Mouse (Mus musculus) spleen, adult 18-20 months (tissue): Measurements from ENCODE around the gene Gm20498.
A peak's percentile ranks its signal among the peaks of the same experiment; 100 is the strongest.
"Not testable (repeated sequence)": the region's sequence is repeated elsewhere in the genome, so short reads cannot be mapped to it uniquely, and the experiment has no call there.

ENCODE experiments used
- DNase-seq, 2 experiments: peaks; one replicate each; pipeline ENCODE4 v3.0.0; 2022; ENCODE audit warnings: mixed read lengths in 2 of 2

Gm20498 gene

DNA sequence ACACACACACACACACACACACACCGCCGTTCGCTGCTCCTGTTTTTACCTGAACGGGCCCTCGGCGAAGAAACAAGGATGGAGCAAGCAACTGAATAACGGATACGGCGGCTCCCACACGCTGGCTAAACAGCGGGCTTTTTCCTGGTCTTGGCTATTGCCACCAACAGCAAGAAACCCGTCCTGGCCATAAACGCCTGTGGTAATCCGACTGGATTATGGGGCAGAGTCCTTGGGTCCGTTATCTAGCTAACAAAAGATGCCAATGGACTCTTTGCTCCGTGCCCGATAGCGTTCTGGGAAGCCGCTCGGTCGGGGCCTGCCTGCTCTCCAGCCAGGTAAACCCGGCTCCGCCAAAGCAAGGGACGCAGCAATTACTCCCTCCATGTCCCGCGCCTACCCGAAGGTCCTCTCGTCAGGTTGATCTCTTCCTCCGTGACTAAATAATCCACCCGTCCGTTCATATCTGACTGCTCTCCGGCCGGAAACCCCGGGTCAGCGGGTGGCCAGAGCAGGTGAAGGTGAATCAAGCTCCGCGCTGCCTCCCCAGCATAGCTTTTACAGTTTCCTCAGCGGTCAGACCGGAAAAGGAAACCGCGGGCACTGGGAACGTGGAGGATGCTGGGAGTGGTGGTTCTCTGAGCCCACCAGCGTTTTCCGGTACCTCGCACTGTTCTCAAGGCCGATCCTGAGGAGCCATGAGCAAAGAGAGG is at the start of gene Gm20498, which contains the start of gene Synj2bp:
Gene Gm20498 (minus strand): TSS at position 590 of the 713 bp plus-strand sequence.
Gene Synj2bp (minus strand): TSS at position 596 of the 713 bp plus-strand sequence.
- DNase-seq = peak; percentile 60 to 76

DNA sequence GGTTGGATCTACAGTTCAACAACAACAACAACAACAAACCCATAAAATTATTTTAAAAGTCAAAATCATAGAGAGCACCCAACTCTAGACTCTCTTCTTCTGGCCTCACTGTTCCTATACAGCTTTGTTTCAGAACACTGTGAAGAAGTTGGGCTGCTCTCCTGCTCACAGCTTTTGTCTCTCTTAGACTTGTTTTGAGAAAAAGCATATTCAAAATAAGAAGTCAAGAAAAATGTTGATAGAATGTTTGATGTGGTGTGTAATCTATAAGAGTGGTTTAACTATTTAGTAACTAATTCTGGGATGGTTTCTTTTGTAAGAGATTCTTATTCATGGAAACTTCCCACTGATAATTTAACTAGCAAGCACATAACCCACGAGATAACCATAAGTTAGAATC is 35.7 kb upstream of the Gm20498 start, which contains the start of gene Adam21:
Gene Adam21 (minus strand): TSS at position 101 of the 400 bp plus-strand sequence.
- no peak for DNase-seq

DNA sequence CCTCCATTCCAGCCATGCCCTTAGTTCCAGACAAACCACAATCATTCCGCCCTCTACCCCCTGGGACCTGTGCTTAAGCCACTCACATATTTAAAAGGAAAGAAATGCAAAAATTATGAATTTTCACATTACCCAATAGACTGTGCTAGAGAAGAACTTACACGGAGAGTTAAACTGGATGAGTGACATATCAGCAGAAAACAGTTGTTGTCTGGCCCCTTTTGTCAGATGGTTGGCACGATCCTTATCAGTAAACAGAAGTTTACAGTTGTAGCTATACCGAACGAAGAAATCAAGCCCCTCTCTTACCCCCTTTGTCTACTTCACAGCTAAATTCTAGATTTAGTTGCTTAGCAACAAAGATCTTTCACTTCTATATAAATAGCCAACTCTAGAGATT is 35.2 kb upstream of the Gm20498 start:
- no peak for DNase-seq

DNA sequence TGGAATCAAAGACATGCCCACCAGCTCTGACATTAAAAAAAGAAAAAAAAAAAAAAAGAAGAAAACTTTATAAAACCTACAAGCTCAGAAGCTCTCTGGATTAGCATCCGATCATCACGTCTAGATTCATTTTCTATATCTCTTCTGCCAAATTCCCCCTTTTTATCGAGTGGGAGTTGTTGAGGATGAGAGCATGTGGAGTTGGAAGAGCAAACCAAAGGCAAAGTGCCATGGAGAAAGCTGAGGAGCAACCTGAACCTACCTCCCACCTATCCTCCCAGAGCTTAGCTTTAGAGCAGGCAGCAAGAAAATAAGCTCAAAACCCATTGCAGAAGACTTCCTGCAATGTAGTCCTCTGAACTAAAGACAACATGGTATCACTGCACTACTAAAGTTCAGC is 31.5 kb upstream of the Gm20498 start:
- no peak for DNase-seq

DNA sequence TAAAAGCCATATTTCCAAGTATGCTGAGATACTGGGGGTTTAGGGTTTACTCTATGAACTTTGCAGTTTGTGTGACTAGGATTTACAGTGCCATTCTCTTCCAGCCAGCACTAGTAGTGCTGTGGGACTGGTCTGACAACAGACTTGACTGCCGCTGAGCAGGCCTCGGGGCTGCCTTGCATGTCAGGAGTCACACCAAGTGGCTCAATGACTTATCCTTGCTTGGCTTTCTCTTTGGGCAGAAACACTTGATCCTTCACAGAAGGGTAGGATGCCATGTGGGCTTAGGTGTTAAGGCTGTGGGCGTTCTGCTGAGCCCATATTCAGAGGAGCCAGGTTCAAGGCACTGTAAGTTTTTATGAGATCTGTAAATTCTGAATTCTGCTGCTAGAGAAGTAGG is 16.6 kb upstream of the Gm20498 start:
- no peak for DNase-seq

DNA sequence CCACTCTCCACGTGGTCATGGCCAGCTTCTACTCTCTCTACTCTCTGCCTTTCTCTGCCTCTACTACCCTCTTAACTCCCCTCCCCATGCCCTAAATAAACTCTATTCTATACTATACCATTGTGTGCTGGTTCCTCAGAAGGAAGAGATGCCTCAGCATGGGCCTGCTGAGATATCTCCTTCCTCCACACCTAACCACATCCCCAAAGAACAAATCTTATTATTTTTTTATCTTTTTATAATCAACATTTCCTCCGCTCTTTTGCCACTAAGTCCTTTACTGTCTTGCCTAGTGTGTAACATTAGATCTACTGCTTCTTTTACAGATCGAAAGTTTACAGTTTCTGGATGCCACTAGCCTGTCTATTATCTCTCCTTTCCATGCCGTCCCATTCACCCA is 14.5 kb upstream of the Gm20498 start:
- no peak for DNase-seq

DNA sequence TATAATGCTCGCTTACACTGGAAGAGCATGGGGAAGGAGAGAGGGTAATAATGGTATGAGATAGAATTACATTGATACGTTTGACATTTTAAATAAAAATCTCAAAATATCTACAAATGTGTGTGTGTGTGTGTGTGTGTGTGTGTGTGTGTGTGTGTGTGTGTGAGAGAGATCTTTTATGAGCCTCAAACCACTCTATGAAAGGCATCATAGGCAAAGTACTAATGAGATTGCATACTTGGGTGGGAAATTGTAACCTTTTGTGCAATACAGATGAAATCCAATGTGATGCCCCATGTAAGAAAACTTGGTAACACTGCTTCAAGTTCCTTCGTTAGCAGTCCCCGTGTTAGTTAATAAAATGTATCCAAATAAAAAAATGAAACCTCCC is 319 bp upstream of the Gm20498 start:
- no peak for DNase-seq

DNA sequence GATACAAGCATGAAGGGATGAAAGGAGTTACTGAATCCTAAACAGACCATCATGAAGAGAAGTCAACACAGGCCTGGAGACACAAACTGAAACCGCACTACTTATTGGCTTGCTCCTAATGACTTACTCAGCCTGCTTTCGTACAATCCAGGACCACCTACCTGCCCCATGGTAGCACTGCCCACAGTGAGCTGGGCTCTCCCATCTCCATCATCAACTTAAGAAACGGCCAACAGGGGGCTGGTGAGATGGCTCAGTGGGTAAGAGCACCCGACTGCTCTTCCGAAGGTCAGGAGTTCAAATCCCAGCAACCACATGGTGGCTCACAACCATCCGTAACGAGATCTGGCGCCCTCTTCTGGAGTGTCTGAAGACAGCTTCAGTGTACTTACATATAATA is 2.1 kb downstream of the Gm20498 start:
- DNase-seq = not testable (repeated sequence)

DNA sequence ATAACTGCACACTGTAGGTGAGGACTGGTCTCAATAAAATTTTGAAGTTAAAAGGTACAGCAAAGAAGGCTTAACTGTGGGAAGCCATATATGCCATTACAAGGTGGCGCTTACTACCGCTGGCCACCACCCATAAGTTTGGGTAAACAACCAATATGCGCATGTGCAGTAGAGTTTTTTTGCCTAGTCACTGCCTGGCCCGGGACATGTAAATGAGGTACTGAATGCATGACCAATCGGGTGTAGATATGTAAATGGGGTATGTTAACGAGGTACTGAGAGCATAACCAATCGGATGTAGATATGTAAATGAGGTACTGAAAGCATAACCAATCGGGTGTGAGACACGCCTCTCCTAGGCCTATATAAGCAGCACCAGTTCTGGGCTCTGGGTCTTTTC is 35.8 kb downstream of the Gm20498 start:
- not testable (repeated sequence) for DNase-seq

DNA sequence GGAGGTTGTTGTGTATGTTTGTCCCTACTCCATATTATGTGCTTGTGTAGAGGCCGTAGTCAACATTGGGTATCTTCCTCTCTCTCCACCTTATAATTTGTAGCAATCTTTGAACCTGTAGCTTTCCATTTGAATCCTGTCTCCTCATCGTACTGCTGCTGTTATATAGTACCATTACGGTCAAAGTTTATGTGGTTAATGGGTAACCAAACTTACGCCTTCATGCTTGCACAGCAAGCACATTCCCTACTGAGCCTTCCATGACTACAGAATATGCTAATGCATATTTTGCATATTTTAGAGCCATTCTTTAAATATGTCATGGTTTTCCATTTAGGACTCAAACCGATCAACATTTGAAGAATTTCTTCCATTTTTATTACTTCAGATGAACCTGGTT is 42.2 kb downstream of the Gm20498 start:
- no peak for DNase-seq

DNA sequence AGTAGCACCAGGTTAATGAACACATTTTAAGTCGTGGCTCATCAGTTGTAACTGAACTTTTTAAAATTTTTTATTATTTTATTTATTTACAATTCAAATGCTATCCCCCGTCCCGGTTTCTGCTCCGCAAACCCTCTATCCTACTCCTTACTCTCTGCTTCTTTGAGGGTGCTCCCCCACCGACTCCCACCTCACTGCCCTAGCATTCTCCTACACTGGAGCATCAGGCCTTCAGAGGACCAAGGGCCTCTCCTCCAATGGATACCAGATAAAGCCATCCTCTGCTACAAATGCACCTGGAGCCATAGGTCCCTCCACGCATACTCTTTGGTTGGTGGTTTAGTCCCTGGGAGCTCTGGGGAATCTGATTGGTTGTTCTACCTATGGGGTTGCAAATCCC is 47.4 kb downstream of the Gm20498 start:
- no peak for DNase-seq

DNA sequence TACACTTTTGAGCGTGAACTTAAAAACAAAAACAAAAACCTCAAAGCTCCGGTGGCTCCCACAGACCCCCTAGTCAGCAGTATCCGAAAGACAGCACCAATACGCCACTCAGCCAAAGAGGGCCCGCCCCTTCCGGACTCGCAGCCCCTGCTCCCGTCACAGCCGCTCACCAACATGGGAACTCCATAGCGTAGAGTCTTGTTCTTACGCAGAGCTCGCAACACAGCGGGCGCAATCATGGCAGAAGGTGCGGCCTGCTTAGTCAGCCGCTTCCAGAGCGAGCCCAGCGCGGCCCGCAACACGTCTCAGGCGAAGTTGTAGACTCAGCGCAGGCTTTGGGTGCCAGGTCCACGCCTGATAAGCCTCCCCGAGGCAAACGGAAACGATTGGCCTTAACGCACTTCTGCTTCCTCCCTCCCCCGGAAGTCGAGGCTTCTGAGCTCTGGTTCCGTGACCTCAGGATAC is 47.9 kb downstream of the Gm20498 start, which contains the start of gene Cox16:
Gene Cox16 (minus strand): TSS at position 401 of the 465 bp plus-strand sequence.
- peak; percentile 71 to 81 for DNase-seq

DNA sequence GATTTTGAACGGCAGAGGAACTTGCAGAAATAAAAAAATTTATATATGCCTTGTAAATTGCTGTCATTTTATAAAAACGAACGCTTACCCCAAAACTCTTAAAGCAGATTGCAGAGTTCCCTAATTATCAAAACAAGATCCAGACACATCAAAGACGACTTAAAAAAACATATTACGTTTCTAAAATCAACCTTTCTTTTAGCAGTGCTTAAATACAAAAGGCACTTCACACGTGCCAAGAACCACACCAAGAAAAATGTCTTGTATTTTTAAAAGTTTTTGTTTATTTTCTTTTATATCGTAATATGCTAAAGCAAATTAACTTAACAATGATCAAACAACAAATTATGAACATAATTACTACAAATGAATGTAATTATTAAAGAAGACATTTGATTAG is 48.5 kb downstream of the Gm20498 start:
- no peak for DNase-seq

DNA sequence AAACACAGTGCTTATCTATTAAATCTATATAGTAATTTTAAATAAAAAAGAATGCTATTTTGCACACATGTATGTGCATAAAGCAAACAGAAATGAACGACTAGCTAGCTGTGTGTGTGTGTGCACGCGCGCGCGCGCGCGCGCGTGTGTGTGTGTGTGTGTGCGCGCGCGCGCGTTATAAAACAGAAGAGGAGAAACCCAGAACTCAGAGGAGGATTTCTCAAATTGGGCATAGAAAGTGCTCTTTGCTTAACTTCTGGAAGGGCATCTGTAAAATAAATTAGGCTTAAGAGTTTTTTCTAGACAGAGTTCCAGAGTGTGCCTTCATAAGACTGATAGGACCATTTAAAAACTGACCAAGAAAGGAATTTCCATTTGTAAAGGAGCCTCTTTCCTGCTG is 49.0 kb downstream of the Gm20498 start:
- no peak for DNase-seq

DNA sequence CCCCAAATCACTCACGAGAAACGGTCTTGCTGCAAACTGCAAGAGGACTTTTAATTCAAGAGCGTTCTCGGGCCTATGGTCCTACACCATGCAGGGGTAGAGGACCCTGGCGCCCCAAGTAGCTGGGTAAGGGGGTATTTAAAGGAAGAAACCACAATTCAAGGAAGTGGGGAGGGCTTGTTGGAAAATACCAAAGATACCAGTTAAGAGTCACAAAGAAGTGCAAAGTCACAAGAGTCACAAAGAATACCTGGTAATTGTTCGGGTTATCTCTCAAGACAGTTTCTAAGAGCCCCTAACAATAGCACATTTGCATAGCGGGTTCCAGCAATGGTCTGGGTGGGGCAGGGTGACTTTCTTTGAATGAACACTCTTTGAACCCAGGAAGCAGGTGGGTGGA is 73.7 kb downstream of the Gm20498 start:
- not testable (repeated sequence) for DNase-seq

DNA sequence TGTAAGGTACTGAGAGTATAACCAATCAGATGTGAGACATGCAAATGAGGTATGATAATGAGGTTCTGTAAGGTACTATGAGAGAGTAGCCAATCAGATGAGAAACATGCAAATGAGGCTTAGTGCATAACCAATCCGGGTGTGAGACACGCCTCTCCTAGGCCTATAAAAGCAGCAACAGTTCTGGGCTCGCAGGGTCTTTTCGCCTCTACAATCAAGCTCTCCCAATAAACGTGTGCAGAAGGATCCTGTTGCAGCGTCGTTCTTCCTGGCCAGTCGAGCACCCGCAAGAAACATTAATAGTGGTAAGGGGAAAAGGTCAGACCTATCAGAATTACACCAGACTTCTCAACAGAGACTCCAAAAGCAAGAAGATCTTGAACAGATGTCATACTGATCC is 93.7 kb downstream of the Gm20498 start:
- DNase-seq = not testable (repeated sequence)

DNA sequence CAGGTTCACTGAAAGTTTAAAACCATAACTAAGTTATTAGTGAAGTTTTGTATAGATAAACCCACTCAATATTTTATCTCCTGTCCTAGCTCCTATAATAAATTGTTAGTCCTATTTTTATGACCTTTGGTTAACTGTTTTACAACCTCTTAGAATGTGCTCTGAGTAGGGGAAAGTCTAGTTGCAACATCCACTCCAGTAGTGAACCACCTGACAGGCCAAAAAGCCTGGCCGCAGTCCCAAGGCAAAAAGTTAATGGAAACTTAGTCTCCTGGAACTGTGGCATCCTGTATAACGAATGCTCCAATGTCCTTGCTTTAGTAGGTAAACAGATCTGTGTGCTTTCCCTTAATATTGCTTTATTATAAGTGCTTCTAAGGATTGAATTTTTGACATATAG is 97.9 kb downstream of the Gm20498 start:
- DNase-seq = not testable (repeated sequence)

DNA sequence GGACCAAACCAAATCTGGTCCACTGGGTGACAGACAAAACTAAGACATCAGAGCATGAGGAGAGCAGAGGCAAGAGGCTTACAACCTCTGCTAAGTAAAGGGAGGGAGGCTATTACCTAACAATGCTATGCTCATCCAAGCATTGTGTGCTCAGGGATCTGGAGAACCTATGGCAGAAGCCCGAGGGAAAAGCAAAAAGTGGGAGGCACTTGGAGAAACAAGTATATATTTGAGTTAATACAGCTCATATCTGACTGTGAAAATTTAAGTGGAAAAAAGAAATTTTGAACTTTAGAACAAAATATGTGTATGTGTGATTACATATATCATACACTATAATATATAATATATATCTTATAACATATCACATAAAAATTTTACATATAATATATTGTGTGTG is 110.9 kb downstream of the Gm20498 start, which contains the start of gene Adam4:
Gene Adam4 (minus strand): TSS at position 101 of the 400 bp plus-strand sequence.
- DNase-seq = no peak

DNA sequence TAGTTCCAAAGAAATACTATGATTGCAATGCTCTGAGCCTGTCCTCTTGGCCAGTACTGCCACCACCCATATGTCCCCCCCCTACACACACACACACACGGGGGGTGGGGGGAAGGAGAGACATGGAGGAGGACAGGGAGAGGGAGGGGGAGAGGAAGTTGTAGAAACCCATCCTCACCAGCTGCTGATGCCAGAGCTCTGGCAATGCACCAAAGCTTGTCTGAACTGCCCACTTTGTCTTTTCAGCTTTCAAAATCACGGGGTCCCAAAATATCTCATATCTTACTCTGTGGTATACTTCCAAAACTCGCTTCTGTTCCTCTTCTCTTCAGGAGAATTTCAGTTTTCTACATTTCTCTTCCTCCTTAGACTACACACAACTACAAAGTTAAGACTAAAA is 119.5 kb downstream of the Gm20498 start:
- DNase-seq = no peak

DNA sequence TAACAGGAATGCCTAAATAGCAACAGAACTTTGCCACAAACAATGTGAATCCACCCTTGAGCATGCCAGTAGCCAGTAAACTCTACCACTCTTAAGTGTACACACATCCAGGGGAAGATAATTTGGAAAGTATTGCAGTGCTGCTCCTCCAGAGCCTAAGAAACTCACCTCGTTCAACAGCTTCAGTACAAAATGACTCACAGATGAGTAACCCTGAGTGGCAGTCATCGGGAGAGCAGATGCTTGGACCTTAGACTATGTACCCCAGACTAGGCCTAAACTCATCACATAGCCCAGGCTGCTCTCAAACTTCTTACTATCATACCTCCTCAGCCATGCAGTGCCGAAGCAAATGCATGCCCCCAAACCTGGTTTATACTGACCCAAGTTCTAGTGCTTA is 123.7 kb downstream of the Gm20498 start:
- no peak for DNase-seq

DNA sequence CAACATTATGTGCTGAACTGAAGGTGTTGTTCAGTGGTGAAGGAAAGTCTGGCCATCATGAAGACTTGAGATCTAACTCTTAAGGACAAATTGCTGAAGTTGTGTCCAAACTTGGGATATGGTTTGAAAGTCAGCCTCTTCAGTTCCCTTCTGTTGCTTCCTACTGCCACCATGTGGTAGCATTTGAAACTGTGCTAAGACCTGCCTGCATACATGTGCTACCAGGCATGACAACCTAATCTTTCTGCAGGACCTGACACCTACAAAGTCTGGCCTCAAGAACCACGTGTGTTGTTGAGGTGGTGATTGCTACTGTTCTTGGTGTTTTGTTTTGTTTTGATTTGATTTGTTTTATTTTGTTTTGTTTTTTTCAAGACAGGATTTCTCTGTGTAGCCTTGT is 130.5 kb downstream of the Gm20498 start:
- peak in 1 of 2 experiments; percentile 27 for DNase-seq

DNA sequence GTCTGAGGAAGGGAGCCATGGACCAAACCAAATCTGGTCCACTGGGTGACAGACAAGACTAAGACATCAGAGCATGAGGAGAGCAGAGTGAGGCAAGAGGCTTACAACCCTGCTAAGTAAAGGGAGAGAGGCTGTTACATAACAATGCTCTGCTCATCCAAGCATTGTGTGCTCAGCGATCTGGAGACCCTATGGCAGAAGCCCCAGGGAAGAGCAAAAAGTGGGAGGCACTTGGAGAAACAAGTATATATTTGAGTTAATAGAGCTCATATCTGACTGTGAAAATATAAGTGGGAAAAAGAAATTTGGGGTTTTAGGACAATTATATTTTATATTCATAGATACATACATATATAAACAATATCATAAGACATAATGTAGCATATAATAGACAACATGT is 153.3 kb downstream of the Gm20498 start, which contains the start of gene Gm4787:
Gene Gm4787 (minus strand): TSS at position 101 of the 400 bp plus-strand sequence.
- not testable (repeated sequence) for DNase-seq

DNA sequence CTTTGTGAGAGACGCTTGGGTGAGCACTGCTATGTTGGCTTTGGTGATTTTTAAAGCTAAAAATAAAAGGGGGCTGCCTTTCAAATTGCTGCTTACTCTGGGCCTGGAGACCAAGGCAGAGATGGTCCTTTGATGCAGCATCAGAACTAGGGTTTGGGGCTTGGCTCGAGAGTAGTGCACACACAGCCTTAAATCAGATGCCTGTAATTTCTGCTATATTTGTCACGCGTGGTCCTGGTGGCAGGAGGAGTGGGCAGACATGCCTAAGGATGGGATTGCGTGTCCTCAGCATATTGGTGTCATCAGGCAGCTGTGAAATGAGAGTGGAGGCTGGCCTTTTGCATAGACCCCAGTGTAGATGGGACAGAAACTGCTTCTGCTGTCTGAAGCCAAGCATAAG is 198.9 kb downstream of the Gm20498 start:
- no peak for DNase-seq

DNA sequence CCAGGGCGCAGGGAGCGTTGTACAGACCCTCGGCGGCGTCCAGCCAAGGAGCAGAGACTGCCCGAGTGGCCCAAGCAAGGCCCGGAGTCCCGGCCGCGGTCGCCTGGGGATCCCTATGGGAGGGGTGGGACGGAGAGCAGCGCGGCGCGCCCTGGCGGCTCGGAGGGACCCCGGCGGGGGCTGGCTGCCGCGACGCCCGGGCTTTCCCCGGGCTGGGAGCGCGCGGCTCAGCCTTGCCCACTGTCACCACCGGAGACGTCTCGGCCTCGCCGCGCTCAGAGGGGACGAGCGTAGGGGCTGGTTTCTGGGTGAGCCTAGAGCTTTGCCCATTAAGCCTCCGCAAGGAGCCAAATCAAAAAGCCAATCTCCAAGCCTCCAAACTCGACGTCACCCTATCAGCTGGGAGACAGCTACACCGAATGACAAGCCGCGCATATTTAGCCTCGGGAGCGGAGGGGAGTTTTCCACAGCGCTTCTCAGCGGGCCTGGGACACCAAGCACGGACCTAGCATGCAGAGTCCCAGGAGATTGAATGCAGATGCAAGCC is 199.8 kb downstream of the Gm20498 start, which contains the start of gene Slc8a3:
Gene Slc8a3 (minus strand): TSS at position 306 of the 547 bp plus-strand sequence.
- no peak for DNase-seq
